12 mouse cellular contexts compared by ENCODE assay signal in genomic region chr16:22396420-22396819, GRCm38 (mm10).
"Had no signal": no experiment of that assay in that cellular context is flagged by ENCODE, and none has a peak within 500 bp of the region (broad histone marks: within the 10 kb centered on the region; RNA-seq: fewer than 3 reads in every experiment).

No protein-coding gene starts in this region.

- H3K9me3 ChIP-seq: intestine, embryonic 15.5 days; limb, embryonic 12.5 days; liver, embryonic 15.5 days; midbrain, embryonic 10.5 days; neural tube, embryonic 12.5 days had no signal

- H3K4me1 ChIP-seq: intestine, embryonic 15.5 days; liver, embryonic 15.5 days; neural tube, embryonic 12.5 days had no signal

- H3K9ac ChIP-seq: intestine, embryonic 15.5 days; limb, embryonic 12.5 days; liver, embryonic 15.5 days; neural tube, embryonic 12.5 days had no signal

- H3K4me2 ChIP-seq: intestine, embryonic 15.5 days; limb, embryonic 12.5 days; liver, embryonic 11.5 days; liver, embryonic 15.5 days; neural tube, embryonic 12.5 days had no signal

- H3K27me3 ChIP-seq: intestine, embryonic 15.5 days; limb, embryonic 12.5 days; liver, embryonic 15.5 days; neural tube, embryonic 12.5 days had no signal

- H3K36me3 ChIP-seq: intestine, embryonic 15.5 days; liver, embryonic 15.5 days; neural tube, embryonic 12.5 days had no signal

- H3K27ac ChIP-seq: intestine, embryonic 15.5 days; layer of hippocampus, adult 2 months; limb, embryonic 12.5 days; liver, embryonic 15.5 days; midbrain, embryonic 10.5 days; neural tube, embryonic 12.5 days had no signal

- H3K4me3 ChIP-seq: intestine, embryonic 15.5 days; layer of hippocampus, adult 2 months; limb, embryonic 12.5 days; liver, embryonic 15.5 days; midbrain, embryonic 10.5 days; neural tube, embryonic 12.5 days had no signal

- DNase-seq: kidney, adult 18-20 months; kidney, postnatal 10 days; kidney, postnatal 4 days; midbrain, embryonic 14.5 days; retina, postnatal 1 day had no signal
